Mouse (Mus musculus) megakaryocyte progenitor cell, adult 5-6 weeks (primary cell): ENCODE measurements around the gene Hrh3. TPM values are rescaled to one million over a fixed set of nuclear protein-coding genes. Genes with fewer than 3 reads are reported as not detected.

ENCODE experiments used
- ATAC-seq: replicated peaks from 2 replicates; pipeline ENCODE4 v1.8.0; 2016; ENCODE audit warnings: mild to moderate bottlenecking, moderate TSS enrichment, inconsistent platforms; ENCODE audit not compliant: poor library complexity
- total RNA-seq, 2 experiments: library from RNA; stranded (forward) in 1 of 2; stranded (reverse) in 1 of 2; fragments of 157-497, 149-512 nt in 1 of 2; fragments of 200-1000 nt in 1 of 2; gene quantifications; 2 replicates each; pipeline versions ENCODE4 v1.2.3 to v1.2.4; 2015 to 2017

Gene Hrh3
- total RNA-seq, 2 experiments from 2014 or later = not detected

- no peak for ATAC-seq
Measured at GRCm38 (mm10) chr2:180108285-180108684, 4.0 kb upstream of the Hrh3 start.

GRCm38 (mm10) chr2:180107081-180107480, 2.8 kb upstream of the Hrh3 start:
- ATAC-seq = peak; percentile 59

GRCm38 (mm10) chr2:180105441-180106190, 1.3 kb upstream of the Hrh3 start:
- no peak for ATAC-seq

GRCm38 (mm10) chr2:180104659-180105377, 530 bp upstream of the Hrh3 start:
- peak; percentile 44 for ATAC-seq

GRCm38 (mm10) chr2:180103151-180103977, 924 bp downstream of the Hrh3 start:
- no peak for ATAC-seq

- ATAC-seq = peak; percentile 24; the same call in 1 of the 2 replicates
Measured at GRCm38 (mm10) chr2:180099529-180099928, 4.8 kb downstream of the Hrh3 start.

GRCm38 (mm10) chr2:180098167-180098566, 6.1 kb downstream of the Hrh3 start:
- peak; percentile 83 for ATAC-seq

- ATAC-seq = no peak
Measured at GRCm38 (mm10) chr2:180097585-180097984, 6.7 kb downstream of the Hrh3 start.

- no peak for ATAC-seq
Measured at GRCm38 (mm10) chr2:180095711-180096110, 8.6 kb downstream of the Hrh3 start.

GRCm38 (mm10) chr2:180090285-180090684, 14.0 kb downstream of the Hrh3 start:
- no peak for ATAC-seq

- ATAC-seq = peak; percentile 66
Measured at GRCm38 (mm10) chr2:180087472-180087871, 16.8 kb downstream of the Hrh3 start.

GRCm38 (mm10) chr2:180086637-180087027, 17.7 kb downstream of the Hrh3 start:
- no peak for ATAC-seq

GRCm38 (mm10) chr2:180085926-180086636, 18.2 kb downstream of the Hrh3 start:
- no peak for ATAC-seq

- ATAC-seq = no peak
Measured at GRCm38 (mm10) chr2:180084565-180084964, 19.7 kb downstream of the Hrh3 start.

GRCm38 (mm10) chr2:180083063-180083462, 21.2 kb downstream of the Hrh3 start:
- no peak for ATAC-seq

- ATAC-seq = no peak
Measured at GRCm38 (mm10) chr2:180080680-180081079, 23.6 kb downstream of the Hrh3 start.

GRCm38 (mm10) chr2:180077622-180078021, 26.7 kb downstream of the Hrh3 start:
- no peak for ATAC-seq

- ATAC-seq = no peak
Measured at GRCm38 (mm10) chr2:180072886-180073285, 31.4 kb downstream of the Hrh3 start.

- ATAC-seq = no peak
Measured at GRCm38 (mm10) chr2:180071671-180072070, 32.6 kb downstream of the Hrh3 start.
